Mouse (Mus musculus) T-helper 1 cell (primary cell): Measurements from ENCODE around the gene Rab3b.

Experiments used
- in situ Hi-C: fragments of 300-600 bp; cut with MboI, MseI; formaldehyde crosslinking; loops from one replicate; pipeline ENCODE4 v1.15.1; 2025; ENCODE audit warnings: high pct_unique_total_duplicates

Rab3b gene

GRCm38 (mm10) chr4:108878963-108879822, at the start of gene Rab3b:
Gene Rab3b, plus strand, starts transcription at chr4:108879063.
- in situ Hi-C loops = no loop called here

- in situ Hi-C loops = no loop called here
Measured at GRCm38 (mm10) chr4:108830698-108831097, 48.2 kb upstream of the Rab3b start.

GRCm38 (mm10) chr4:108832916-108833827, 45.7 kb upstream of the Rab3b start, which contains the start of gene Btf3l4:
Gene Btf3l4, minus strand, starts transcription at chr4:108833614.
- in situ Hi-C loops = no loop called here

GRCm38 (mm10) chr4:108833828-108834114, 45.1 kb upstream of the Rab3b start:
- in situ Hi-C loops = no loop called here

- in situ Hi-C loops = no loop called here
Measured at GRCm38 (mm10) chr4:108834115-108834970, 44.5 kb upstream of the Rab3b start, which contains the start of gene Txndc12. Gene Txndc12, plus strand, starts transcription at chr4:108834601.

GRCm38 (mm10) chr4:108834971-108835311, 43.9 kb upstream of the Rab3b start:
- in situ Hi-C loops = no loop called here

- in situ Hi-C loops = no loop called here
Measured at GRCm38 (mm10) chr4:108835496-108835895, 43.4 kb upstream of the Rab3b start.

GRCm38 (mm10) chr4:108838031-108838430, 40.8 kb upstream of the Rab3b start:
- in situ Hi-C loops = no loop called here

- in situ Hi-C loops = no loop called here
Measured at GRCm38 (mm10) chr4:108841920-108842578, 36.8 kb upstream of the Rab3b start.

- in situ Hi-C loops = no loop called here
Measured at GRCm38 (mm10) chr4:108843336-108843735, 35.5 kb upstream of the Rab3b start.

GRCm38 (mm10) chr4:108845824-108846569, 32.9 kb upstream of the Rab3b start:
- in situ Hi-C loops = no loop called here

GRCm38 (mm10) chr4:108847715-108848504, 31.0 kb upstream of the Rab3b start, which contains the start of gene Kti12:
Gene Kti12, plus strand, starts transcription at chr4:108847785.
- in situ Hi-C loops = no loop called here

GRCm38 (mm10) chr4:108848505-108848848, 30.4 kb upstream of the Rab3b start, which contains the start of gene A730015C16Rik:
Gene A730015C16Rik, minus strand, starts transcription at chr4:108848619.
- in situ Hi-C loops = no loop called here

- in situ Hi-C loops = no loop called here
Measured at GRCm38 (mm10) chr4:108866806-108867205, 12.1 kb upstream of the Rab3b start.

- in situ Hi-C loops = loop anchor here (5.0 kb wide), 2 partner anchors 107 to 297 kb away; no protein-coding TSS in a partner anchor
Measured at GRCm38 (mm10) chr4:108869730-108870374, 9.0 kb upstream of the Rab3b start.

GRCm38 (mm10) chr4:108873746-108874145, 5.1 kb upstream of the Rab3b start:
- in situ Hi-C loops = loop anchor here (5.0 kb wide), 2 partner anchors 104 to 294 kb away; no protein-coding TSS in a partner anchor

GRCm38 (mm10) chr4:108877901-108878300, 962 bp upstream of the Rab3b start:
- in situ Hi-C loops = no loop called here

- in situ Hi-C loops = no loop called here
Measured at GRCm38 (mm10) chr4:108883815-108884214, 5.0 kb downstream of the Rab3b start.

- in situ Hi-C loops = no loop called here
Measured at GRCm38 (mm10) chr4:108887456-108887855, 8.6 kb downstream of the Rab3b start.
